Mouse (Mus musculus) stomach, postnatal 0 days (tissue): ENCODE measurements around the gene Gm45062. TPM values are rescaled to one million over a fixed set of nuclear protein-coding genes. Genes with fewer than 3 reads are reported as not detected.
"Not testable (repeated sequence)": the region's sequence is repeated elsewhere in the genome, so short reads cannot be mapped to it uniquely, and the experiment has no call there.

Experiments
- ATAC-seq: fragments of 200-750 bp; cut with Nextera tagmentation; 2 replicates; pipeline ENCODE4 v1.8.0; 2017; ENCODE audit not compliant: low FRiP score, low TSS enrichment
- DNase-seq: peaks from one replicate; pipeline ENCODE4 v3.0.0-alpha.2; 2016; ENCODE audit warnings: low spot score
- H3K27ac ChIP-seq: fragments of 300-500 bp; sonication (generic); replicated peaks from 2 replicates; pipeline ENCODE4 v1.5.1; 2014; ENCODE audit warnings: mild to moderate bottlenecking, control low read depth
- H3K27me3 ChIP-seq: fragments of 300-500 bp; sonication (generic); 2 replicates; pipeline ENCODE4 v1.6.1; 2014; ENCODE audit warnings: low read length; ENCODE audit not compliant: control insufficient read depth, insufficient read depth
- H3K36me3 ChIP-seq: fragments of 300-500 bp; sonication (generic); 2 replicates; pipeline ENCODE4 v1.6.1; 2014; ENCODE audit warnings: low read length, mixed read lengths; ENCODE audit not compliant: control insufficient read depth, insufficient read depth
- H3K4me1 ChIP-seq: fragments of 300-500 bp; sonication (generic); replicated peaks from 2 replicates; pipeline ENCODE4 v1.6.1; 2014; ENCODE audit warnings: antibody characterized with exemption; ENCODE audit not compliant: control insufficient read depth, insufficient read depth
- H3K4me2 ChIP-seq: fragments of 300-500 bp; sonication (generic); replicated peaks from 2 replicates; pipeline ENCODE4 v1.6.1; 2014; ENCODE audit warnings: low read depth, mild to moderate bottlenecking, control low read depth, moderate library complexity
- H3K4me3 ChIP-seq: fragments of 300-500 bp; sonication (generic); 2 replicates; pipeline ENCODE4 v1.5.1; 2014; ENCODE audit warnings: low read depth, low read length, control low read depth
- H3K9ac ChIP-seq: fragments of 300-500 bp; sonication (generic); 2 replicates; pipeline ENCODE4 v1.6.1; 2014; ENCODE audit warnings: mild to moderate bottlenecking, low read length, control low read depth, mixed read lengths
- H3K9me3 ChIP-seq: fragments of 300-500 bp; sonication (generic); 2 replicates; pipeline ENCODE4 v1.6.1; 2016; ENCODE audit warnings: low read length; ENCODE audit not compliant: control insufficient read depth
- CTCF ChIP-seq: IDR thresholded peaks from 2 replicates; pipeline ENCODE4 v1.5.1; 2016; ENCODE audit warnings: antibody characterized with exemption, low read depth, mild to moderate bottlenecking, moderate library complexity
- EP300 ChIP-seq: optimal IDR thresholded peaks from 2 replicates; pipeline ENCODE3; 2016; ENCODE audit warnings: antibody characterized with exemption
- WGBS: fragments of 180-500 bp; shearing (Covaris S2); extraction: QIAGEN DNeasy Blood & Tissue Kit; methylation state at CpG from one replicate; pipeline ENCODE4 v1.1.7; 2014; 5-methylcytosine and 5-hydroxymethylcytosine counted together
- polyA plus RNA-seq: library from polyadenylated mRNA; unstranded; fragments of >200 nt; fragmentation: Nextera tagmentation; extraction: Ambion mirVana; gene quantifications from 2 replicates; pipeline ENCODE4 v1.2.1, GENCODE M21; 2015

Gm45062 gene
- polyA plus RNA-seq, 1 experiment from 2014 or later, result 1.9 TPM

- Histone ChIP-seq H3K27ac (no peak overlapping the region), H3K9ac (no peak overlapping the region), H3K4me3 (no peak overlapping the region), H3K9me3 (no peaks in the 10 kb centered on the region), H3K4me2 (no peak overlapping the region), H3K27me3 (no peaks in the 10 kb centered on the region), H3K4me1 (no peaks in the 10 kb centered on the region), H3K36me3 (no peaks in the 10 kb centered on the region)
- WGBS, result 82% methylated on average over 6 of the region's 6 CpGs
- ATAC-seq (no peak), DNase-seq (no peak)
- no peak for TF ChIP-seq EP300
- no peak for TF ChIP-seq CTCF
Measured at GRCm38 (mm10) chr6:8299066-8299863, 40.0 kb downstream of the Gm45062 start.

- Histone ChIP-seq H3K9ac (no peak overlapping the region), H3K27me3 (no peaks in the 10 kb centered on the region), H3K9me3 (no peaks in the 10 kb centered on the region), H3K4me1 (no peaks in the 10 kb centered on the region), H3K4me2 (no peak overlapping the region), H3K4me3 (no peak overlapping the region), H3K36me3 (no peaks in the 10 kb centered on the region), H3K27ac (no peak overlapping the region)
- TF ChIP-seq CTCF (no peak), EP300 (no peak)
- ATAC-seq (no peak), DNase-seq (no peak)
- 67% methylated on average over 6 of the region's 6 CpGs for WGBS
Measured at GRCm38 (mm10) chr6:8307878-8308775, 48.9 kb downstream of the Gm45062 start.

GRCm38 (mm10) chr6:8312554-8312953 lies 53.3 kb downstream of the Gm45062 start:
- TF ChIP-seq EP300 (no peak), CTCF (no peak)
- H3K4me3 ChIP-seq, result no peak overlapping the region
- 85% methylated on average over 2 of the region's 2 CpGs for WGBS
- H3K27me3 ChIP-seq, result no peaks in the 10 kb centered on the region
- H3K4me2 ChIP-seq, result no peak overlapping the region
- no peak for DNase-seq
- H3K9me3 ChIP-seq, result no peaks in the 10 kb centered on the region
- no peaks in the 10 kb centered on the region for H3K4me1 ChIP-seq
- ATAC-seq, result no peak
- no peak overlapping the region for H3K27ac ChIP-seq
- H3K9ac ChIP-seq, result no peak overlapping the region
- no peaks in the 10 kb centered on the region for H3K36me3 ChIP-seq

- Histone ChIP-seq H3K9me3 (no peaks in the 10 kb centered on the region), H3K9ac (no peak overlapping the region), H3K4me2 (no peak overlapping the region), H3K4me3 (no peak overlapping the region), H3K27me3 (no peaks in the 10 kb centered on the region), H3K36me3 (no peaks in the 10 kb centered on the region), H3K4me1 (no peaks in the 10 kb centered on the region), H3K27ac (no peak overlapping the region)
- ATAC-seq (no peak), DNase-seq (no peak)
- TF ChIP-seq EP300, result no peak
- TF ChIP-seq CTCF, result no peak
Measured at GRCm38 (mm10) chr6:8316201-8316600, 57.0 kb downstream of the Gm45062 start.

GRCm38 (mm10) chr6:8319591-8319990 lies 60.3 kb downstream of the Gm45062 start:
- Histone ChIP-seq H3K4me2 (no peak overlapping the region), H3K4me1 (no peaks in the 10 kb centered on the region), H3K27ac (no peak overlapping the region), H3K27me3 (no peaks in the 10 kb centered on the region), H3K9ac (no peak overlapping the region), H3K9me3 (no peaks in the 10 kb centered on the region), H3K36me3 (no peaks in the 10 kb centered on the region), H3K4me3 (no peak overlapping the region)
- WGBS, result 96% methylated on average over 2 of the region's 2 CpGs
- ATAC-seq (no peak), DNase-seq (no peak)
- no peak for TF ChIP-seq CTCF
- TF ChIP-seq EP300, result no peak

- not testable (repeated sequence) for H3K27me3 ChIP-seq, ATAC-seq, DNase-seq, H3K36me3 ChIP-seq, H3K4me2 ChIP-seq, H3K9ac ChIP-seq, H3K9me3 ChIP-seq, H3K4me3 ChIP-seq, H3K4me1 ChIP-seq, H3K27ac ChIP-seq
- 96% methylated on average over 3 of the region's 3 CpGs for WGBS
Measured at GRCm38 (mm10) chr6:8331496-8331895, 72.2 kb downstream of the Gm45062 start.
